Mouse (Mus musculus): ENCODE measurements around the gene Gnb3. TPM values are rescaled to one million over a fixed set of nuclear protein-coding genes. Genes with fewer than 3 reads are reported as not detected.
"Not testable (repeated sequence)": the region's sequence is repeated elsewhere in the genome, so short reads cannot be mapped to it uniquely, and the experiment has no call there.

Gnb3 gene
- total RNA-seq, 2 experiments from 2014 or later: 13.6 to 14.3 TPM

DNA sequence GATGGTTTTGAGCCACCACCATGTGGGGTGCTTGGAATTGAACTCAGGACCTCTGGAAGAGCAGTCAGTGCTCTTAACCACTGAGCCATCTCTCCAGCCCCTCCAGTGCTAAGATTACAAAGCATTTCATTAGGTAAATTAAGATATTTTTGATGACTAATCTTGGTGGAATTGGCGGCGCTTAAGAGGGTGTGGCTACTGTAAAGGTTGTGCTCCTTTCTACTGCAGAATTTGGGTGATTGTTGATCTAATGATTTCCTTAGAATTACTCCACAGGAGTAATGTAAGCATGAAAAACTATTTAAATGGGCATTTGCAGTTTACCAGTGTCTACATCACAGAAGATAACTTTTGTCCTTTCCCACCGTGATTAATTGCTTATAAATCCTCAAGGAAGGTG lies 35.7 kb downstream of the Gnb3 start:
- no peak for DNase-seq (ENCODE audit: low spot score in 2 of 2)

DNA sequence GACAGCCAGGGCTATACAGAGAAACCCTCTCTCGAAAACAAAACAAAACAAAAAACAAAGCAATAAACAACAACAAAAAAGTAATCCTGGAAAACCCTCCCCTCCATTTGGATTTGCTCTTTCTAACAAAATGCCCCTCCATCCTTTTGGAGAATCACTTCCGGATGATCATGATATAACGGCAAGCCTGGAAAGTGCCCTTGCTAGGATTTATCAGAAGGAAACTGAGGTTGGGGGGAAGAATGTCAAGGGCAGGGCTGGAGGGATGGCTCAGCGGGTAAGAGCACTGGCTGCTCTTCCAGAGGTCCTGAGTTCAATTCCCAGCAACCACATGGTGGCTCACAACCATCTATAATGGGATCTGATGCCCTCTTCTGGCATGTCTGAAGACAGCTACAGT lies 36.4 kb downstream of the Gnb3 start:
- not testable (repeated sequence) for DNase-seq (ENCODE audit: low spot score in 2 of 2)

DNA sequence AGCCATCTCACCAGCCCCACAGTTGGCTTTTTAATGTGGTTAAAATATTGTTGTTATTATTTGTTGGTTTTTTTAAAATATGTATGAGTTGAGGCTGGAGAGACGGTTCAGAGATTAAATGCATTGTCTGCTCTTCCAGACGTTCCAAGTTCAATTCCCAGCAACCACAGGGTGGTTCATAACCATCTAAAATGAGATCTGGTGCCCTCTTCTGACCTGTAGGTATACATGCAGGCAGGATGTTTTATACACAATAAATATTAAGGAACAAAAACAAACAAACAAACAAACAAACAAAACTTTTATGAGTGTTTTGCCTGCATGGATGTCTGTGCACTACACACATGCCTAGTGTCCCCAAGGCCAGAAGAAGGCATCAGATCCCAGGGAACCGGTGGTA lies 37.0 kb downstream of the Gnb3 start:
- DNase-seq (ENCODE audit: low spot score in 2 of 2): no peak

DNA sequence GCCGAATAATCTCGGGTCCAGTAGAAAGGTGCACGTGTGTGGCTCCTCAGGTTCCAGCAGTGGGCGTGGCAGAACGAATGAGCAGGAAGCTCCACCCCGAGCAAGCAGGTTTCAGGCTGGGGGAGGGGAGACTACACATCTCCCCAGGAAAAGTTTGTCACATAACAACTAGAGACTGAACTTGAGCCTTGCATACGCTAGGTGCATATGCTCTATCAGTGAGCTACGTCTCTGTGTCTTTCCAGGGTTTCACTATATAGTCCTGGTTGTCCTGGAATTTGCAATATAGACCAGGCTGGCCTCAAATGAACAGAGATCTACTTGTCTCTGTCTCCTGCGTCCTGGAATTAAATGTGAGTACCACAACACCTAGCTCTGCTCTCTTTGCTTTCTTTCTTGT lies 37.7 kb downstream of the Gnb3 start:
- not testable (repeated sequence) for DNase-seq (ENCODE audit: low spot score in 2 of 2)

DNA sequence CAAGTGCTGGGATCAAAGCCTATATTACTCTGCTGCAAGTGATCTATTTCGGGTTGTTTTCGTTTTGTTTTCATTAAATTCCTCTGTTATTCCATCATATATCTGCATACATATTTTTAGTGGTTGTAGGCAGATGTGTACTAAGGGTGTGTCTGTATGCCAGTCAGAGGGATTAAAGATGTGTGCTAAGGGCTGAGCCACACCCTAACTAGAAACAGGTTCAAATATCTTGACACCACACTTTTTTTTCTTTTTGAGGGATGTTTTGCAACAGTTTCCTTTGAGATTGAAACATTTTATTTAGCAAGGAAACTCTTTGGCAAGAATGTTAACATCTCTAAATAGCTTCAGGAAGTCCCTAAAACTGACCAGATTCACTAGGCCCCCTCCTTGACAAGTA lies 43.9 kb downstream of the Gnb3 start:
- DNase-seq (ENCODE audit: low spot score in 2 of 2): no peak

DNA sequence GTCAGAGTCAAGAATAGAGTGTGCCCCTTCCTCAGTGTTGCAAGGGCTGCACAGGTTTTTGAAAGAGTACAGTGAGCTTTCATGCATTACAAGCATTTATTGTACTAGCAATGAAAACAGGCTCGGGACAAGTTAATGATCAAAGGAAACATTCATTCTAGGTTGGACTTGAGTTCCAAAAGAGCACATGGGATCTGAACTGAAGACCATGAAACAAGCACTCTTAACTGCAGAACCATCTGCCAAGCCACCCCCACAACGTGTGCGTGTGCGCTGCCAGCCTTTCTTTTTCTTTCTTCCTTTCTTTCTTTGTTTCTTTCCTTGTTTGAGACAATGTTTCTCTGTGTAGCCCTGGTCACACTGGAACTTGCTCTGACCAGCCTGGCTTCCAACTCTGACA lies 44.3 kb downstream of the Gnb3 start:
- DNase-seq (ENCODE audit: low spot score in 2 of 2): no peak

DNA sequence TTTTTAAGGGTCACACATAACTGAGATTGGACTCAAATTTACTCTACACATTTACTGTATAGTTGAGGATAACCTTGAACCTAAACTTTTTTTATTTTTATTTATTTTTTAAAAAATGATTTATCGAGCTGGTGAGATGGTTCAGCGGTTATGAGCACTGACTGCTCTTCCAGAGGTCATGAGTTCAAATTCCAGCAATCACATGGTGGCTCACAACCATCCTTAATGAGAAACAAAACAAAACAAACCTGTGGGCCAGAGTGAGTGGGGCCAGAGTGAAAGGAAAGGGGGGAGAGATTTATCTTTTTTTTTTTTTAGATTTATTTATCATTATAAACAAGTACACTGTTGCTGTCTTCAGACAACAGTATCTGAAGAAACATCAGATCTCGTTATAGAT lies 48.2 kb downstream of the Gnb3 start:
- no peak for DNase-seq (ENCODE audit: low spot score in 2 of 2)

DNA sequence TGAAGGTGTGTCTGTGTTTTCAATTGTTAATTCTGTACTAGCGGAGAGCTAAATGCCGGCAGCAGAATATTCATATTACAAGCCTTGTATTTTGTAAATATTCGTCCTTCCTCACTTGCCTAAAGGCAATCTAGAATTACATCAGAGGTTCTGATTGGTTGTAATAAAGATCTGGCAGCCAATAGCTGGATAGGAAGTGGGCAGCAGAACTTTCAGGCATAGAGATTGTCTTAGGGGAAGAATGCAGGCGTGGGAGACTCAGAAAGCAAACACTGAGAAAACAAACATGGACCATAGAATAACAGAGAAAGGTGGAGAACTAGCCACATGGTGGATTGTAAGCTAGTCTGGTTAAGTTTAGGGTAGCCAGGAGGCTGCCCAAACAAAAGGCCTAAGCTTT lies 50.0 kb downstream of the Gnb3 start:
- DNase-seq (ENCODE audit: low spot score in 2 of 2): no peak

DNA sequence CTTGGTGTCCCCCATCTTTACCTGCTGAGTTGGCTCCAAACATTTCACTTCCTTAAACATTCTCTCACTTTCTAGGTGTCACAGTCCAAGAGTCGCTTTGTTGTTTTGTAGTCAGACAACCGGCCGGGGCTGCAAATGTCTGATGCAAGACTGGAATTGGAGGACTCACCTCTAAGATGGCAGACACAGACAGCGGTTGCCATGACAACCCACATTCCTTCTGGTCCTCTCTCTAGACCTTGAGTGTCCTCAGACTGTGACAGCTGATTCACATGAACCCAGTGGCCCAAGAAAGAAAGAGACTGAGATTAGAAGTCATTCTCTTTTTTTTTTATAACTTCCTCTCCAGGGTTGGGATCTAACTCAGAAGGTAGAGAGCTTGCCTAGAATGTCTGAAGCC lies 50.6 kb downstream of the Gnb3 start:
- DNase-seq (ENCODE audit: low spot score in 2 of 2): no peak

DNA sequence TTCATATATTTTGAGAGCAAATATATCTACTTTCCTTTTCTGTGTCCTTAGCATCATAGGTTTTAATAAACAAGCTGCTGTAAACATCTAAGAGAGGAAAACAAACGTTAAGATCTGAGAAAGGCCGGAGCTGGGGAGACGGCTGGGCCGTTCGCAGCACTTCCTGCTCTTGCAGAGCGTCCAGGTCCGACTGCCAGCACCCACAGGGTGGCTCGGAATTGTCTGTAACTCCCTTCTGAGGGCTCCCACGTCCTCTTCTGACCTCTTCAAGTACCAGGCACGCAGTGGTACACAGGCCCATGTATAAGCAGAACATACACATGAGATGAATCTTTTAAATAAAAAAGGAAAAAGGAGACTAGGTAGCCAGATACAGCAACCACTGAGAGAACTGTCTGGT lies 52.4 kb downstream of the Gnb3 start:
- DNase-seq (ENCODE audit: low spot score in 2 of 2): no peak

DNA sequence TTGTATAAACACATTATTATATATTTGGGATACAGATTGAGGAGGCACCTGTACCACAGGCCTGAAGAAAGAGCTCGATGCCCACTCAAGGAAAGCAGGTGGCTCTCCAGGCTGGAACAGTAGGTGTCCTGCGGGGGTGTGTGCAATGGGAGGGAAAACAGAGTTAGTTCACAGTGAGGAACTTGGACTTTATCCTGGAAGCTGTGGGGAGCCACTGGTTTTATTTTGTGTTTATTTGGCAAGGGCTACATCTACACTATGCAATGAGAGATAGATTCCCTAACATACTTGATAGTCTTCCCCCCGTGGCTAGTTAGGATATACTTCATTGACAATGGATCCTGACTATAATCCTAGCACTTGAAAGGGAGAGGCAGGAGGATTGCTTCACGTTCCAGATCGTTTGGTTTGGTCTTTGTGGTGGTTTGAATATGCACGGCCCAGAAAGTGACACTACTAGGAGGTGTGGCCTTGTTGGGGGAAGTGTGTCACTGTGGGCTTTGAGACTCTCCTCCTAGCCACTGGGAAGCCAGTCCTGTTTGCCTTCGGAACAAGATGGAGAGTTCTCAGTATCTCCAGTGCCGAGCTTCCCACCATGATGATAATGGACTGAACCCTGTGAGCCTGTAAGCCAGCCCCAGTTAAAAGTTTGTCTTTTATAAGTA lies 53.2 kb downstream of the Gnb3 start:
- no peak for DNase-seq (ENCODE audit: low spot score in 2 of 2)

Other genes starting within 250 kb of the Gnb3 start
- gene C1s2, start 204.2 kb downstream of the Gnb3 start, total RNA-seq (2021): under 1 TPM; 0.86 to 0.98 TPM
- gene Lpcat3, start 177.2 kb downstream of the Gnb3 start, total RNA-seq (2021): 10 to 100 TPM; 37.9 to 43.1 TPM
- gene Emg1, start 128.1 kb downstream of the Gnb3 start, total RNA-seq (2021): 10 to 100 TPM; 71.0 to 82.6 TPM
- gene Phb2, start 127.9 kb downstream of the Gnb3 start, total RNA-seq (2021): 100 to 1,000 TPM; 234 to 238 TPM
- 1 to 10 TPM; 4.6 to 6.4 TPM for gene Ptpn6, start 101.6 kb downstream of the Gnb3 start, total RNA-seq (2021)
- 100 to 1,000 TPM; 177 to 209 TPM for gene Grcc10, start 98.9 kb downstream of the Gnb3 start, total RNA-seq (2021)
- under 1 TPM in 1 of 2 experiments, not detected in 1; 0.83 TPM for gene Gm45234, start 84.3 kb downstream of the Gnb3 start, total RNA-seq (2021)
- gene Atn1, start 83.8 kb downstream of the Gnb3 start, total RNA-seq (2021): 10 to 100 TPM; 52.9 to 66.5 TPM
- gene Eno2, start 70.6 kb downstream of the Gnb3 start, total RNA-seq (2021): 1 to 10 TPM; 6.0 to 6.5 TPM
- not detected for gene Lrrc23, start 60.5 kb downstream of the Gnb3 start, total RNA-seq (2021)
- 10 to 100 TPM; 10.5 to 11.7 TPM for gene Spsb2, start 31.6 kb downstream of the Gnb3 start, total RNA-seq (2021)
- gene Tpi1, start 26.0 kb downstream of the Gnb3 start, total RNA-seq (2021): 1,000 to 10,000 TPM; 2,059 to 2,144 TPM
- 10 to 100 TPM; 81.7 to 85.9 TPM for gene Usp5, start 10.8 kb downstream of the Gnb3 start, total RNA-seq (2021)
- 10 to 100 TPM; 27.9 to 28.2 TPM for gene Cdca3, start 10.7 kb downstream of the Gnb3 start, total RNA-seq (2021)
- 10 to 100 TPM; 57.3 to 62.8 TPM for gene P3h3, start 17.5 kb upstream of the Gnb3 start, total RNA-seq (2021)
- gene Gpr162, start 23.7 kb upstream of the Gnb3 start, total RNA-seq (2021): 1 to 10 TPM; 1.2 to 1.3 TPM
- 1 to 10 TPM; 1.4 to 1.7 TPM for gene Cd4, start 47.9 kb upstream of the Gnb3 start, total RNA-seq (2021)
- 1 to 10 TPM; 1.1 to 1.2 TPM for gene Lag3, start 71.4 kb upstream of the Gnb3 start, total RNA-seq (2021)
- gene Ptms, start 79.8 kb upstream of the Gnb3 start, total RNA-seq (2021): 100 to 1,000 TPM; 395 to 409 TPM
- gene Mlf2, start 91.1 kb upstream of the Gnb3 start, total RNA-seq (2021): 100 to 1,000 TPM; 236 to 238 TPM
- gene Cops7a, start 125.3 kb upstream of the Gnb3 start, total RNA-seq (2021): 10 to 100 TPM; 86.3 to 86.8 TPM
- under 1 TPM; 0.56 to 0.67 TPM for gene Pianp, start 156.4 kb upstream of the Gnb3 start, total RNA-seq (2021)
- gene Zfp384, start 168.9 kb upstream of the Gnb3 start, total RNA-seq (2021): 10 to 100 TPM; 28.1 to 32.8 TPM
- 10 to 100 TPM; 54.1 to 54.2 TPM for gene Ing4, start 199.5 kb upstream of the Gnb3 start, total RNA-seq (2021)
- gene Acrbp, start 209.4 kb upstream of the Gnb3 start, total RNA-seq (2021): 1 to 10 TPM; 3.9 to 4.6 TPM
- under 1 TPM; 0.20 to 0.31 TPM for gene Lpar5, start 227.6 kb upstream of the Gnb3 start, total RNA-seq (2021)